Mouse (Mus musculus) hindbrain, embryonic 11.5 days (tissue): ENCODE measurements at regions not wholly inside any gene's neighbourhood (a gene's known extent, or its start where the extent isn't known, plus 50 kb on each side); places are given as distances from the start of the nearest gene placed in this dataset.

Experiments
- ATAC-seq: fragments of 200-750 bp; cut with Nextera tagmentation; 2 replicates; pipeline ENCODE4 v1.8.0; 2017; ENCODE audit warnings: mild to moderate bottlenecking, moderate TSS enrichment, moderate library complexity; ENCODE audit not compliant: low FRiP score
- DNase-seq: peaks from one replicate; pipeline ENCODE4 v3.0.0-alpha.2; 2015; ENCODE audit warnings: low spot score
- H3K27ac ChIP-seq: fragments of 300-500 bp; sonication (generic); 2 replicates; pipeline ENCODE4 v1.5.1; 2014; ENCODE audit warnings: mild to moderate bottlenecking, low read depth, low read length
- H3K27me3 ChIP-seq: fragments of 300-500 bp; sonication (generic); 2 replicates; pipeline ENCODE4 v1.6.1; 2014; ENCODE audit warnings: mild to moderate bottlenecking, low read length, moderate library complexity, mixed read lengths; ENCODE audit not compliant: control insufficient read depth, insufficient read depth
- H3K36me3 ChIP-seq: fragments of 300-500 bp; sonication (generic); 2 replicates; pipeline ENCODE4 v1.6.1; 2014; ENCODE audit warnings: mild to moderate bottlenecking, low read length, moderate library complexity, mixed read lengths; ENCODE audit not compliant: control insufficient read depth, insufficient read depth
- H3K4me1 ChIP-seq: fragments of 300-500 bp; sonication (generic); replicated peaks from 2 replicates; pipeline ENCODE4 v1.6.1; 2014; ENCODE audit warnings: low read length, mixed read lengths; ENCODE audit not compliant: control insufficient read depth, insufficient read depth
- H3K4me2 ChIP-seq: fragments of 300-500 bp; sonication (generic); replicated peaks from 2 replicates; pipeline ENCODE4 v1.6.1; 2014; ENCODE audit warnings: mild to moderate bottlenecking, low read depth, low read length
- H3K4me3 ChIP-seq: fragments of 300-500 bp; sonication (generic); 2 replicates; pipeline ENCODE4 v1.5.1; 2014; ENCODE audit warnings: low read depth, low read length
- H3K9ac ChIP-seq: fragments of 300-500 bp; sonication (generic); 2 replicates; pipeline ENCODE4 v1.6.1; 2014; ENCODE audit warnings: low read depth, low read length
- H3K9me3 ChIP-seq: fragments of 300-500 bp; sonication (generic); 2 replicates; pipeline ENCODE4 v1.6.1; 2016; ENCODE audit warnings: low read length; ENCODE audit not compliant: control insufficient read depth
- WGBS: fragments of 180-500 bp; shearing (Covaris S2); extraction: QIAGEN DNeasy Blood & Tissue Kit; methylation state at CpG from one replicate; pipeline ENCODE4 v1.1.7; 2014; 5-methylcytosine and 5-hydroxymethylcytosine counted together

DNA sequence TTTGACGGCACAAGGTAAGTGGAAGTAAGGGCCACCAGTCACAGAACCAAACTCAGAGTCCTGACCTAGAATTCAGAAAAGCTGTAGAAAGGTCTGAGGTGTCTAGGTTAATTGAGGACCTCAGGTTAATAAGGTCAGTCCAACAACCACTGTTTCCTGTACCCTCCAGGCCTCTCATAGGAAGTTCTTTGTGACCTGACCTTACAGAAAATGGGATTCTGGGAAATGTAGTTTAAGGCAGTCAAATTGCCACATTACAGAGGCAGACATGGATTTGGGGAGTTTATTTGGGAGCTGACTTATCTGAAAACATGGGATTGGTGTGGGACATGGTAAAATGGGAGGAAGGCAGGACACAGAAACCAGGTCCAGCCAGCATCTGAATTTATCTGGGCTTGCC is 90.9 kb upstream of the 4930535I16Rik start:
- Histone ChIP-seq H3K9me3 (no peaks in the 10 kb centered on the region), H3K9ac (no peak overlapping the region), H3K4me1 (no peaks in the 10 kb centered on the region), H3K36me3 (no peaks in the 10 kb centered on the region), H3K27ac (no peak overlapping the region), H3K4me2 (no peak overlapping the region), H3K27me3 (no peaks in the 10 kb centered on the region), H3K4me3 (no peak overlapping the region)
- ATAC-seq (no peak), DNase-seq (no peak)
- 100% methylated on average over 1 of the region's 1 CpGs for WGBS

DNA sequence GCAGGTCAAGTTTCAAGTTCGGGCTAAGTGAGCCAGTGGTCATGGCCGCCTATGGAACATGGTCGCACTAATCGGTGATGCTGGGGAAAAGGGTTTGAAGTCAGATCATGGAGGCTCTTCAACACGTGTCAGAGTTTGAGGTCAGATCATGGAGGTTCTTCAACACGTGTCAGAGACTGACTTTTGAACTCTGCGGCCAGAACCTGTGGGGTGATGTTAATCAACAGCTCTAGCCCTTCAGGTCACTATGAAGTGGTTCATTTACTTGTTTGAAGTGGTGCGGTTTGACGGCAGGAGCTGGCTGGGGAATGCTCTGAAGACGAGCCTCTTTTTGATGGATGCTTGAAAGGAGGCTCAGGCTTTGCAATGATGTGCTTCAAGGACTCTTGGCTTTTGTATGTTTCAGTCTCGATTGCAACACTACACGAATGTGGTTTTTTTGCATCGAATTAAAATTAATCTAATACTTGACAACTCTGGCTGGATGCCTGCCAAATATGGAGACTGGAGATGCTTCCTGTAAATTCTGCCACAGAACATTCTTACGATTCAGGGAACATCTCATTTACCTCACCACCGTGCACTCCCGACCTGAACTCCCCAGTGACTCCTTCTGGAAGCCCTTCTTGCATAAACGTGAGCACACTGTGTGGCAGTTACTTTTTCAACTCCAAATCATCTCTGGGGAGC is 87.9 kb upstream of the 4930535I16Rik start:
- Histone ChIP-seq H3K4me1 (no peaks in the 10 kb centered on the region), H3K4me2 (no peak overlapping the region), H3K9me3 (no peaks in the 10 kb centered on the region), H3K27me3 (no peaks in the 10 kb centered on the region), H3K9ac (no peak overlapping the region), H3K27ac (no peak overlapping the region), H3K4me3 (no peak overlapping the region), H3K36me3 (no peaks in the 10 kb centered on the region)
- WGBS, result 82% methylated on average over 17 of the region's 17 CpGs
- ATAC-seq (no peak), DNase-seq (no peak)

DNA sequence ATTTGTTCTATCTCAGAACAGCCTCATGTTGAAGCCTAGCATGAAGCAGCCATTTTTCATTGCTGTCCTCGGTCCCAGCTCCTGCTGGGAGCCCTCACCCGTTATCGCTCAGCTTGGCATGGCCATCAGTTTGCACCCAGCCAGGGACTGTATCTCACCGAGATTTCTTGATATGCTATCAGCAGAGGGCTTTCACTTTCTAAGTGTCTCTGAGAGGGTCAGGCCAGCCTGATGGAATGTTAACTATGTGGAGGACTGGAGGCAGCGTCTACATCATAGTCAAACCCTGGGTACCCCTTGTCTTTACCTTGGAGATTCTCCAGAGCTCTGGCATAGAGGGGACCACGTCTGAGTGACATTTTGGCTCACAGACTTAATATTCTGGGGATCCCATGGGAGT is 84.9 kb upstream of the 4930535I16Rik start:
- ATAC-seq, result no peak
- no peaks in the 10 kb centered on the region for H3K27me3 ChIP-seq
- no peak overlapping the region for H3K9ac ChIP-seq
- H3K9me3 ChIP-seq, result no peaks in the 10 kb centered on the region
- DNase-seq, result no peak
- no peaks in the 10 kb centered on the region for H3K36me3 ChIP-seq
- H3K4me1 ChIP-seq, result no peaks in the 10 kb centered on the region; the same call in 1 of the 2 replicates
- WGBS, result 64% methylated on average over 6 of the region's 6 CpGs
- H3K27ac ChIP-seq, result no peak overlapping the region
- no peak overlapping the region for H3K4me3 ChIP-seq
- no peak overlapping the region for H3K4me2 ChIP-seq

DNA sequence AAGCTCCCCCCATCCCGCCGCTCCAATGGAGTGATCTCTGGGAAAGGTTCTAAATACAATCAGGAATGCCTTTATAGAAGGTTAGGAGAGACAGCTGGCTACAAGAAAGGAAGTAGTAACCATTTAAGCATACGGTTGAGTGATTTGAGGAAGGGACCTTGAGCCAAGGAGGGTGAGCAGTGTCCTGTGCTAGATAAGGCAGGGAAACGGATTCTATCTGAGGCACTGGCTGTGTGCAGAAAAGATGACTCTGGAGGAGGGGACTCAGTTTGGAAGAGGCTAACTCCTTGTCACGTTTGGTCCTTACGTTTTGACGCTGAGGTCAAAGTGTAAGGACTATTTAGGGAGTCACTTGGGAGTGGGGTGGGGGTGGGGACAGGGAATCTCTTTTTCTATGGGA is 84.3 kb upstream of the 4930535I16Rik start:
- Histone ChIP-seq H3K9me3 (no peaks in the 10 kb centered on the region), H3K36me3 (no peaks in the 10 kb centered on the region), H3K27ac (no peak overlapping the region), H3K4me3 (no peak overlapping the region), H3K4me1 (no peaks in the 10 kb centered on the region; the same call in 1 of the 2 replicates), H3K9ac (no peak overlapping the region), H3K4me2 (no peak overlapping the region), H3K27me3 (no peaks in the 10 kb centered on the region)
- 82% methylated on average over 7 of the region's 7 CpGs for WGBS
- no peak for DNase-seq
- ATAC-seq, result no peak

GRCm38 (mm10) chr4:123995815-123996214 is 78.0 kb upstream of the 4930535I16Rik start:
- H3K9me3 ChIP-seq, result no peaks in the 10 kb centered on the region
- H3K27ac ChIP-seq, result no peak overlapping the region
- WGBS, result 82% methylated on average over 8 of the region's 8 CpGs
- ATAC-seq, result no peak
- H3K9ac ChIP-seq, result no peak overlapping the region
- DNase-seq, result no peak
- H3K27me3 ChIP-seq, result no peaks in the 10 kb centered on the region
- H3K4me2 ChIP-seq, result no peak overlapping the region
- no peaks in the 10 kb centered on the region; the same call in 1 of the 2 replicates for H3K4me1 ChIP-seq
- no peaks in the 10 kb centered on the region for H3K36me3 ChIP-seq
- no peak overlapping the region for H3K4me3 ChIP-seq

GRCm38 (mm10) chr4:123991223-123991622 is 73.4 kb upstream of the 4930535I16Rik start:
- H3K27ac ChIP-seq, result peak overlapping the region; percentile 67; the same call in 1 of the 2 replicates
- ATAC-seq (peak; percentile 14; the same call in 1 of the 2 replicates), DNase-seq (peak; percentile 44)
- H3K4me3 ChIP-seq, result peak overlapping the region; percentile 15
- WGBS, result 12% methylated on average over 10 of the region's 10 CpGs
- 0 out of 2 replicates have a peak, but pooled peaks cover 2% of the 10 kb centered on the region for H3K27me3 ChIP-seq
- H3K9ac ChIP-seq, result peak overlapping the region; percentile 0; the same call in 1 of the 2 replicates
- H3K4me2 ChIP-seq, result peak overlapping the region; percentile 43
- H3K9me3 ChIP-seq, result no peaks in the 10 kb centered on the region
- no peaks in the 10 kb centered on the region for H3K36me3 ChIP-seq
- H3K4me1 ChIP-seq, result 0 out of 2 replicates have a peak, but pooled peaks cover 7% of the 10 kb centered on the region

DNA sequence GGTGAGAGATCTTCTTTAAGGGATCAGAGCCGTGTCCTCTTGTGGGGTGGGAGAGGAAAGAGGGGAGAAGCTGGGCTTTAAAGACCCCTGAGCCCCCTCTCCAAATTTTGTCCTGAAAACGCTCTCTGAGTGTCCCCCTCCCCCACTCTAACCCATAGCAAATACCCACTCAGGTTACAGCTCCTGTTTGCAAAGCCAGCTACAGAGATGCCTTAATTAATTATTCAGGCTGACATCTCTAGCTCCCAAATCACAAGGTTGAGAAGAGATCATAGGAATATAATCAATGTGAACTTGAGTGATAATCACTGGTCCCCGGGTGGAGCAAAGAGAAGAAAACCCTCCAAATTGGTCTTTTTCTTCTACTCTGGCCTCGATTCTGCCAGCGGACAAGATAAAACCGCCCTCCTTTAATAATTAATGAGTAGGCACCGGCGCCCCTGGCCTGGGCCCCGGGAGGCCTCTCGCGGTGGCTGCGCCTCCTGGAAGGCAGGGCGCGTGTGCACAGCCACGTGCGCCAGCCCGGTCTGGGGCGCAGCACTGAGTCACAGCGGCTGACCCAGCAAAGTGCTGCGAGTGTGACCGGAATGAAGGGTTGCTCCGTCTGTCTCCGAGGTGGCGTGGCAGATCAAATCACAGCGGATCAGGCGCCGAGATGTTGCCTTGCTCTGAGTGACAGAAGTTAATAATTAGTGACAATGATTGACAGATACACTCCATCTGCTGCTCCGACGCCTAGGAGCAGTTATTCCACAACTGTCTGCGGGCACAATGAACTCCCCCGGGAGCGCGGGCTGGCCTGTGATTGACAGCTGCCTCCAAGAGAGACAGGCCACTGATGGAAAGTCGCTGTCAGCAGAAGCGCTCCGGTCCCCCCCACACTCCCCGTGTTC is 72.7 kb upstream of the 4930535I16Rik start:
- 0 out of 2 replicates have a peak, but pooled peaks cover 7% of the 10 kb centered on the region for H3K4me1 ChIP-seq
- 0 out of 2 replicates have a peak, but pooled peaks cover 2% of the 10 kb centered on the region for H3K27me3 ChIP-seq
- DNase-seq, result peak; percentile 74
- peak overlapping the region; percentile 0; the same call in 1 of the 2 replicates for H3K9ac ChIP-seq
- H3K4me2 ChIP-seq, result peak overlapping the region; percentile 43
- 2% methylated on average over 37 of the region's 37 CpGs for WGBS
- ATAC-seq, result peak; percentile 91
- no peaks in the 10 kb centered on the region for H3K36me3 ChIP-seq
- H3K27ac ChIP-seq, result peak overlapping the region; percentile 67
- H3K4me3 ChIP-seq, result peak overlapping the region; percentile 15
- no peaks in the 10 kb centered on the region for H3K9me3 ChIP-seq
